8 mouse cellular contexts compared by ENCODE assay signal in genomic region chr3:127694802-127695771, GRCm38 (mm10).
DNase-seq lines count a peak whose midpoint lies in the region; ATAC-seq and TF ChIP-seq lines count a peak whose summit lies in the region.

No protein-coding gene starts in this region.

- ATAC-seq in lung, postnatal 0 days: no peak
- ATAC-seq in inflammation-experienced regulatory T-cells, adult 6 months: no peak
- ATAC-seq in megakaryocyte, adult 5-6 weeks (ENCODE audit: poor library complexity, severe bottlenecking): no peak

- no peaks in the 10 kb centered on the region for H3K27me3 ChIP-seq in lung, postnatal 0 days (replicated peaks; ENCODE audit: insufficient read depth, low read length)
- peaks cover 59% of the 10 kb centered on the region for H3K27me3 ChIP-seq in limb, embryonic 10.5 days (ENCODE audit: low read depth, poor library complexity, severe bottlenecking)

- H3K9ac ChIP-seq in lung, postnatal 0 days (replicated peaks; ENCODE audit: low read depth): no peak overlapping the region

- no peak for TF ChIP-seq CTCF in lung, postnatal 0 days (IDR thresholded peaks at IDR 0.05)
- no peak for TF ChIP-seq CTCF in lung, adult 2 months (IDR thresholded peaks at IDR 0.05; ENCODE audit: insufficient read depth, low read length)

- peak overlapping the region; percentile 3; the same call in 1 of the 2 replicates for H3K4me3 ChIP-seq in lung, postnatal 0 days (ENCODE audit: low read depth, low read length)
- H3K4me3 ChIP-seq in lung, adult 2 months (replicated peaks; ENCODE audit: extremely low read depth, low read depth, low read length): no peak overlapping the region
- H3K4me3 ChIP-seq in limb, embryonic 10.5 days: peak overlapping the region; percentile 45

- WGBS in lung, postnatal 0 days: 17% methylated on average over 43 of the region's 43 CpGs
- WGBS in lung, adult 2 months: 35% methylated on average over 43 of the region's 43 CpGs
- WGBS in limb, embryonic 10.5 days: 10% methylated on average over 43 of the region's 43 CpGs

- H3K9me3 ChIP-seq in lung, postnatal 0 days (ENCODE audit: low read length): no peaks in the 10 kb centered on the region
- no peaks in the 10 kb centered on the region for H3K9me3 ChIP-seq in limb, embryonic 10.5 days (replicated peaks)

- TF ChIP-seq EP300 in lung, postnatal 0 days (IDR thresholded peaks at IDR 0.05): no peak

- peak; percentile 75 for DNase-seq in heart, adult 11 months
- no peak for DNase-seq in heart, adult 9 months (ENCODE audit: low spot score in 2 of 2)
- no peak for DNase-seq in lung, postnatal 0 days (ENCODE audit: low spot score)
- DNase-seq in lung, adult 2 months: no peak
- DNase-seq in limb, embryonic 10.5 days (ENCODE audit: low spot score): peak; percentile 42
- no peak for DNase-seq in spleen, adult 18-20 months

- H3K27ac ChIP-seq in lung, postnatal 0 days (ENCODE audit: low read length): no peak overlapping the region
- H3K27ac ChIP-seq in limb, embryonic 10.5 days: peak overlapping the region; percentile 58; the same call in 1 of the 2 replicates

- peak overlapping the region; percentile 46 for H3K4me2 ChIP-seq in lung, postnatal 0 days (replicated peaks; ENCODE audit: low read depth, low read length)

- no peaks in the 10 kb centered on the region for H3K4me1 ChIP-seq in lung, postnatal 0 days (ENCODE audit: insufficient read depth, low read depth, low read length)
- H3K4me1 ChIP-seq in lung, adult 2 months (ENCODE audit: control insufficient read depth, insufficient read depth, low read length): no peaks in the 10 kb centered on the region
- peaks cover 10% of the 10 kb centered on the region for H3K4me1 ChIP-seq in limb, embryonic 10.5 days

- H3K36me3 ChIP-seq in lung, postnatal 0 days (ENCODE audit: insufficient read depth, low read length): no peaks in the 10 kb centered on the region
- no peaks in the 10 kb centered on the region for H3K36me3 ChIP-seq in limb, embryonic 10.5 days

- TF ChIP-seq POLR2A in lung, adult 2 months (IDR thresholded peaks at IDR 0.05; ENCODE audit: borderline replicate concordance, extremely low read depth, low read depth, low read length): no peak

Comparison
In these comparisons a context has a peak if more than half of its experiments do, and no peak if none do; other contexts are left out.
1. DNase-seq: peak in heart, adult 11 months (single experiment) and limb, embryonic 10.5 days (single experiment); none in heart, adult 9 months (0 of 2), lung, postnatal 0 days (single experiment), lung, adult 2 months (single experiment) and spleen, adult 18-20 months (0 of 2).